Mouse (Mus musculus) heart, adult 11 months (tissue): Measurements from ENCODE around the gene Ciapin1.

ENCODE experiments used
- DNase-seq: peaks from one replicate; pipeline ENCODE4 v3.0.0; 2022

Gene Ciapin1

DNA sequence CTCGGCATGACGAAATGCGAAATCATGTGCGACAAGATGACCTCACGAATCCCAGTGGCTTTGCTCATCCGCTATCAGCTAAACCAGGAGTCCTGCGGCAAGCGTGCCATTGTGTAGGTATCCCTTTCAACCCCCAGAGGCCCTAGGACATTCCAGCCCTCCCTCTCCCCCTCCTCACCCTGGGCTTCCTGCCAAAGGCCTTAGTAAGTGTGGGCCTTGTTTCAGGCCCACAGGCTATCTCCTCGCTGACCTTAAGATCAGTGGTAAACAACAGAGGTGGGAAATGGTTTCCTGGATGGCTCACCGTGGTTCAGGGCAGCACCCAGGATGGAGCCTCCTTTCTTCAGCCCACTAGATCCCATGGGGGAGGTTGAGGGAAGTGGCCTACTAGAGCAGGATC lies 60.1 kb downstream of the Ciapin1 start:
- peak; percentile 91 for DNase-seq

DNA sequence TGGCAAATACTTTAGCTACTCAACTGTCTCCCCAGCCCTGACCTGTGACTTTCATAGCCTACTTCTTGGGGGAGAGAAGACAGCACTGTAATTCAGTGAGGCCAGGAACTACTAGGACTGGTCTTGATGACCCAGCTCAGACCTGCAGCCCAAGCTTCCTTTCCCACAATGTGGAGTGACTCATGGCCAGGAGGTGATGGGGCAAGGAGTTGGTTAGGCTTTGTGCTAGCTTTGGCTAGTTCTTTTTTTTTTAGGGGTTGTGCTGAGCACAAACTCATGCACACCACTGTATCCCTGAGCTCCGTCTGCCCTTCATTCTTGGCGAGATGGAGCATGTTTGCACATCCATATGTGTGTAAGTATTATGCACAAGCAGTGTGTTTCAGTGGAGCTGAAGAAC lies 61.8 kb downstream of the Ciapin1 start:
- peak; percentile 62 for DNase-seq

DNA sequence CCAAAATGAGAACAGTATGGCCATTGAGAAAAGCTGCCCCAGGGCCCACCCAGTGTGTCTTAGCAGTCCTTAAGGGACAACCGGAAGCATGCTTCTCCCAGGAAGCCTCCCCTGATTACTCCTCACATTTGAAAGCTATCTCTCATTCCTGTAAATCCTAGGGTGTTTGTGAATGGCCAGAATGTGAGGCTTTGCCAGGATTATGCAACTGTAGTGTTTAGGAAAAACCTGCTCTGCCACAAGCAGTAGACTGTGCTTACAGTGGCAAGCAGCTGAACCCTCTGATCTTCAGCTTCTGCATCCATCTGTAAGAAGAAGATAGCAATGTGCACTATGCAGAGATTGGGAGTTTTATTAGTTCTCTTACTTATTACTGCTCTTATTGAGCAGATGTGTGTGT lies 63.6 kb downstream of the Ciapin1 start:
- peak; percentile 68 for DNase-seq

DNA sequence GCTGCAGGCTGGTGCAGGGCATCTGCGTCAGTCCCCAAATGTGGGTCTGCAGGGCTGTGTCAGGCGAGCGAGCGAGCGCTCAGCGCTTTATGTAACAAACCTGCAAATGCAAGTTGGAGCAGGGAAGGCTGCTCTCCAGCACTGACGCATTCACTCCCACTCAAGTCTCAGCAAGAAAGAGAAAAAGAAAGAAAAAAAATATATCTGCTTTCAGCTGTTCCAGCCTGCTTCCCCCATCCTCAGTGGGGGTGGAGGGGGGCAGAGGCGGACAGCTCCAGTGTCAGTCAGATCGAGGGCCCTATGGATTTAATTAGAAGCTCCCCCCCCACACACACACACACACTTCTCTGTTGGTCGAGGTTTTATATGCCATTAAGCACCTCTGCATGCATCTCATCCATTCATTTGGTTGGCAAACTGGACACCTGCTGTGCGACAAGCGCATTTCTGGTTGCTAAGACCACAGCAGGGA lies 64.4 kb downstream of the Ciapin1 start:
- DNase-seq = no peak

DNA sequence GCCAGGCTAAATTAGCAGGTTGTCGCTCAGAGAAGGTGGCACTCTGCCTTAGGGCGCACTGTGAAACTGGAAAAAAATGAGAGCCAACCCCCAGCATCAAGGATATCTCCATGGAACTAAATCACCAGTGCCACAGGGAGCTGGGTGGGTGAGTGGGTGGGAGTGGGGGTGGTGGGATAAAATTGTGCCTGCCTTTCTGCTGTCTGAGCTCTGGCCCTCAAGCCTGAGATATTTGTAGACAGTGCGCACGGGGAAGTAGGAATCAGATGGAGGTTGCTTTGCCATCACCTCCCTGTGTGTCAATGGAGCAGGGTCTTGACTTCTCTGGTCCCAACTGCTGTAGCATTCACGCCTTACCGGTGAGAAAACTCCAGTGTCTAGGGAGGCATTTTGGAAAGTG lies 65.1 kb downstream of the Ciapin1 start:
- DNase-seq = no peak

DNA sequence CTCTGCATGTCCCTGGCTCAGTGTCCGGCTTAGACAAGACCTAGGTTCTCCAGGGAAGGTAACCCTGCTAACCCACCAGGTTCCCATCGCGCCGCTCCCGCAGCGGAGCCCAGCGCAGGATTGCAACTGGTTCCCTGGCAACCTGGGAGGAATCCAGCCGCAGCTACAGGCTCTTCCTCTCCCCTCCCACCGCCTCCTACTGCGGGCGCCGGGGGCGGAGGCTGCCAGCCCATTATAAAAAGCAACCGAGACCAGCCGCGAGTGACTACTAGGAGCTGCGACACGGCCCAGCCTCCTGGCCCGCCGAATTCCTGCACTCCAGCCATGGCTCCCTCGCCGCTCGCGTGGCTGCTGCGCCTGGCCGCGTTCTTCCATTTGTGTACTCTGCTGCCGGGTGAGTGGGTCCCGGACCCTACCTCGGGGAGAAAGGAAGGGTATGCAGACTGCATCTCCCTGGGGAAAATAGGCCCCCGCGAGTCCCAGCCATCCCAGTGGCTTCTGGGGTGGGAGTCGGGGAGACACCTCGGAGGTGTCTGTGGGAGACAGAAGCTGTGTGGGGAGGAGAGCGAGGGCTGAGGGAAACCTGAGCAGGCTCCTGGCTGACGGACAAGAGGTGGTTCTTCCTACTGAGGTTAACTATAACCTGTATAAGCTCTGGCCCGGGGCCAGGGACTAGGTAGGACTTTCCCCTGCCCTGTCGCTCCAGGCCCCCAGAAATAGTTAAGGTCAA lies 66.1 kb downstream of the Ciapin1 start, which contains the start of gene Cx3cl1:
Cx3cl1 (plus strand) TSS at position 69 of the 730 bp plus-strand sequence.
- DNase-seq = peak; percentile 99

DNA sequence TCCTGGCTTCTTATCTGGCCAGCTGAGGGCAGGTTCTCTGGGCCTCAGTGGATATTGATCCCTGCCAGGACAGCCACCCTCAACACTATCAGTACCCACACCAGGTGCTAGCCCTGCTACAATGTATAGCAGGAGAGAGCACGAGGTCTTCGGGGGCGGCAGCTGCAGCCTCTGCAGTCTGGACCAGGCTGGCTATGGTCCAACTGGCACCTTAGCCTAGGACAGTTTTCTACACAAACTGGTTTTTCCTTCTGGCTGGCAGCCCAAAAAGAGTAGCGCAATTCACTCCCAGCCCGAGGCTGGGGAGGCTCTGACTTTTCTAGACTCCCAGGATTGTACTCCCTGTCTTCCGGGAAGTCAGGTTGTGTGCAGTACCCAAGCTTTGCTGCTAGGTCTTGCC lies 67.2 kb downstream of the Ciapin1 start:
- DNase-seq = no peak
